Mouse (Mus musculus): ENCODE data around the gene Pla2g12a.

DNA sequence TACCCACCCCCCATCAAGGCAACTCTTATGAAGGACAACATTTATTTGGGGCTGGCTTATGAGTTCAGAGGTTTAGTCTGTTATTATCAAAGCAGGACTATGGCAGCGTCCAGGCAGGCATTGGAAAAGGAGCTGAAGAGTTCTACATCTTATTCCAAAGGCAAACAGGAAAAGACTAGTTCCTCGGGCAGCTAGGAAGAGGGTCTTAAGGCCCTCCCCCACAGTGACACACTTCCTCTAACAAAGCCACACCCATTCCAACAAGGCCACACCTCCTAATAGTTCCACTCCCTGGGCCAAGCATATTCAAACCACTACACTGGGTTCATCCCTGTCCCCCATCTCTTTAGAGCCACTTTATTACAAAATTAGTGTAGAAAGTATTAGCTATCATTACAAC, 15.8 kb upstream of the Pla2g12a start:
- TF ChIP-seq POLR2A (IDR thresholded peaks at IDR 0.05; ENCODE audit: borderline replicate concordance, control insufficient read depth, low read depth, low read length): no peak
- no peak for TF ChIP-seq CTCF (IDR thresholded peaks at IDR 0.05; ENCODE audit: control insufficient read depth, insufficient read depth, low read length)

Measured in bone marrow, adult 2 months (tissue).